Mouse (Mus musculus) kidney, embryonic 16.5 days (tissue): Measurements from ENCODE around the gene Usp15. TPM values are rescaled to one million over a fixed set of nuclear protein-coding genes. Genes with fewer than 3 reads are reported as not detected.

Source experiments
- ATAC-seq: fragments of 200-750 bp; cut with Nextera tagmentation; 2 replicates; pipeline ENCODE4 v1.8.0; 2017; ENCODE audit warnings: moderate TSS enrichment; ENCODE audit not compliant: low FRiP score, low TSS enrichment
- H3K27ac ChIP-seq: fragments of 300-500 bp; sonication (generic); 2 replicates; pipeline ENCODE4 v1.5.1; 2014; ENCODE audit warnings: low read length
- H3K27me3 ChIP-seq: fragments of 300-500 bp; sonication (generic); 2 replicates; pipeline ENCODE4 v1.6.1; 2014; ENCODE audit warnings: low read length, control low read depth, mixed read lengths; ENCODE audit not compliant: insufficient read depth
- H3K36me3 ChIP-seq: fragments of 300-500 bp; sonication (generic); 2 replicates; pipeline ENCODE4 v1.6.1; 2014; ENCODE audit warnings: low read length, control low read depth, mixed read lengths; ENCODE audit not compliant: insufficient read depth
- H3K4me1 ChIP-seq: fragments of 300-500 bp; sonication (generic); 2 replicates; pipeline ENCODE4 v1.6.1; 2014; ENCODE audit warnings: low read length, control low read depth, mixed read lengths; ENCODE audit not compliant: insufficient read depth
- H3K4me2 ChIP-seq: fragments of 300-500 bp; sonication (generic); replicated peaks from 2 replicates; pipeline ENCODE4 v1.6.1; 2014; ENCODE audit warnings: low read depth, low read length
- H3K4me3 ChIP-seq: fragments of 300-500 bp; sonication (generic); 2 replicates; pipeline ENCODE4 v1.5.1; 2014; ENCODE audit warnings: mild to moderate bottlenecking, low read length
- H3K9ac ChIP-seq: fragments of 300-500 bp; sonication (generic); replicated peaks from 2 replicates; pipeline ENCODE4 v1.6.1; 2014; ENCODE audit warnings: low read length
- H3K9me3 ChIP-seq: fragments of 300-500 bp; sonication (generic); 2 replicates; pipeline ENCODE4 v1.6.1; 2016; ENCODE audit warnings: low read length, control low read depth
- WGBS: fragments of 180-500 bp; shearing (Covaris S2); extraction: QIAGEN DNeasy Blood & Tissue Kit; methylation state at CpG from one replicate; pipeline ENCODE4 v1.1.7; 2014; 5-methylcytosine and 5-hydroxymethylcytosine counted together
- polyA plus RNA-seq: library from polyadenylated mRNA; unstranded; fragments of >200 nt; fragmentation: Nextera tagmentation; extraction: Ambion mirVana; gene quantifications from 2 replicates; pipeline ENCODE4 v1.2.1, GENCODE M21; 2015

Gene Usp15
- polyA plus RNA-seq, 1 experiment from 2014 or later = 72.4 TPM

GRCm38 (mm10) chr10:123113466-123113865 lies 83.3 kb downstream of the Usp15 start:
- no peak overlapping the region for H3K4me2 ChIP-seq
- no peaks in the 10 kb centered on the region for H3K27me3 ChIP-seq
- no peaks in the 10 kb centered on the region for H3K9me3 ChIP-seq
- H3K4me3 ChIP-seq = no peak overlapping the region
- ATAC-seq = no peak
- 91% methylated on average over 8 of the region's 8 CpGs for WGBS
- H3K36me3 ChIP-seq = peaks cover 32% of the 10 kb centered on the region
- H3K4me1 ChIP-seq = no peaks in the 10 kb centered on the region
- H3K9ac ChIP-seq = no peak overlapping the region
- H3K27ac ChIP-seq = no peak overlapping the region

DNA sequence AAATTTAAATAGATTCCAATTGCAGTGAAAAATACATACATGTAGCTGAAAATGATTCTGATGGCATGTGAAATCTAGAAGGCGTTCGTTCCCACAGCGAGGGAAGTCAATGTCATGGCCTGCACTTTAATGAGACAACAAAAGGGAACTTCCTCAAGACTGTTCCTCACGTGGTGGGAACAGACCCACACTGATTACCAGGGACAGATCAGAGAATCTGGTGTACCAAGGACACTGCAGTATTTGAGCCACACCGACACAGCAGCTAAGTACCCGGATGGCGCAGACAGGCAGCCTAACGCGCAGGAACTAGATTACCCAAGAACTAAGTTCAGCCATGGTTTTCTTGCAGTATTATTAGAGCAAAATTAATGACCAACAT lies 84.0 kb downstream of the Usp15 start:
- H3K4me1 ChIP-seq = no peaks in the 10 kb centered on the region
- H3K27me3 ChIP-seq = no peaks in the 10 kb centered on the region
- H3K9ac ChIP-seq = no peak overlapping the region
- no peak overlapping the region for H3K4me3 ChIP-seq
- H3K27ac ChIP-seq = no peak overlapping the region
- no peak overlapping the region for H3K4me2 ChIP-seq
- ATAC-seq = no peak
- H3K9me3 ChIP-seq = no peaks in the 10 kb centered on the region
- peaks cover 32% of the 10 kb centered on the region for H3K36me3 ChIP-seq
- WGBS = 93% methylated on average over 9 of the region's 9 CpGs

DNA sequence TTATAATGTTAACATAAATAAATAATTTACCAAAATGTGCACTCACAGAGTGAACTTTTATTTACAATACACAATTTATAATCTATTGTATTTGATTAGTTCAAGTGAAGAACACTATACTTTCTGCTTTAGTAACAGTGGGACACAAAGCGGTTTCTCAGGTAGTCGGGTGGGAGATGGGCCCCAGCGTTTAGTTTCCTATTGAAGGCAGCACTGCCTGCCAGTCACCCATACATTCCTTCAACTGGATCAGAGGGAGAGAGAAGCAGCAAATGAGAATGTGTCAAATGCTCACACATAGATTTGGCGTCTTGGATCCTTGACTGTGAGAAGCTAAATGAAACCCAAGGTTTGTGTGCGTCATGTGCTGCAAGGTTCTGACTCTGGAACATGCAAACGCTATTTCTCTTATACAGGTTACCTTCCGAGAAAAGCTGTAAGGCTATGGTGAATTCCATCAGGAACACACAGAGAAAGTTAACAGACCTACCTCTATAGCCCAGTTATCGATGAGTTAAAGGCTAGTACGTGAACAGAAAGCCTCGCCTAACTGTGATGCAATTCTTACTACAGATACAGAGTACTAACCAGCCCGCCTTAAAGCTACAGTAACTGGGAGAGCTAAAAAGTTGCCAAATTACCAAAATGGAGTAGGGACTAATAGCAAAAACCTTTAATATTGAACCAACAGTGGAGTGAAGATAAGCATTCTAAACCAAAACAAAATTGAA lies 84.6 kb downstream of the Usp15 start:
- Histone ChIP-seq H3K9ac (no peak overlapping the region), H3K9me3 (no peaks in the 10 kb centered on the region), H3K27ac (no peak overlapping the region), H3K27me3 (no peaks in the 10 kb centered on the region), H3K4me3 (no peak overlapping the region), H3K4me1 (no peaks in the 10 kb centered on the region), H3K4me2 (no peak overlapping the region), H3K36me3 (peaks cover 26% of the 10 kb centered on the region)
- ATAC-seq = no peak
- 89% methylated on average over 11 of the region's 11 CpGs for WGBS

DNA sequence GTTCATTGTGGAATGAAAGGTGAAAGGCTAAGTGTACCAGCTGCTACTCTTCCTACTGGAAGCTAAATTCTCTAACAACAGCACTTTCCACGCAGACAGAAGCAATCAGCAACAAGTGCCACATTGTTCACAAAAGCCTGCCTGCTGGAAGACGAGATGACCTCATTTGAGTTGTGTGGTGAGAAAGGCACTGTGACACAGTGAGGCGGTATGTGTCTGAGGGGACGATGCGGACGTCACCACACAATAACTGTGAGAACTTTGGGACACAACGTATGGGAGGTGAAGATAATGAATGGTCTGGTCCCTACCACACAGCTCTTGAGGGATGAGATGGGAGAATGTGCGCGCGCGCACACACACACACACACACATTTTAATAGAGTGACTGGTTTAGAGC lies 86.2 kb downstream of the Usp15 start:
- peaks cover 16% of the 10 kb centered on the region for H3K36me3 ChIP-seq
- H3K9ac ChIP-seq = no peak overlapping the region
- WGBS = 80% methylated on average over 11 of the region's 11 CpGs
- no peak overlapping the region for H3K4me3 ChIP-seq
- no peak overlapping the region for H3K4me2 ChIP-seq
- no peaks in the 10 kb centered on the region for H3K27me3 ChIP-seq
- H3K27ac ChIP-seq = no peak overlapping the region
- H3K4me1 ChIP-seq = 0 out of 2 replicates have a peak, but pooled peaks cover 4% of the 10 kb centered on the region
- H3K9me3 ChIP-seq = no peaks in the 10 kb centered on the region
- ATAC-seq = no peak

- Histone ChIP-seq H3K27me3 (no peaks in the 10 kb centered on the region), H3K4me3 (no peak overlapping the region), H3K4me1 (0 out of 2 replicates have a peak, but pooled peaks cover 4% of the 10 kb centered on the region), H3K4me2 (no peak overlapping the region), H3K36me3 (peaks cover 5% of the 10 kb centered on the region; the same call in 1 of the 2 replicates), H3K9ac (no peak overlapping the region), H3K27ac (no peak overlapping the region), H3K9me3 (no peaks in the 10 kb centered on the region)
- ATAC-seq = no peak
- 73% methylated on average over 1 of the region's 1 CpGs for WGBS
Measured at GRCm38 (mm10) chr10:123108527-123108926, 88.3 kb downstream of the Usp15 start.

- H3K4me3 ChIP-seq = no peak overlapping the region
- H3K9ac ChIP-seq = no peak overlapping the region
- H3K4me1 ChIP-seq = 0 out of 2 replicates have a peak, but pooled peaks cover 4% of the 10 kb centered on the region
- H3K4me2 ChIP-seq = no peak overlapping the region
- ATAC-seq = no peak
- H3K27ac ChIP-seq = no peak overlapping the region
- peaks cover 5% of the 10 kb centered on the region; the same call in 1 of the 2 replicates for H3K36me3 ChIP-seq
- no peaks in the 10 kb centered on the region for H3K27me3 ChIP-seq
- 73% methylated on average over 5 of the region's 5 CpGs for WGBS
- no peaks in the 10 kb centered on the region for H3K9me3 ChIP-seq
Measured at GRCm38 (mm10) chr10:123108121-123108520, 88.7 kb downstream of the Usp15 start.

DNA sequence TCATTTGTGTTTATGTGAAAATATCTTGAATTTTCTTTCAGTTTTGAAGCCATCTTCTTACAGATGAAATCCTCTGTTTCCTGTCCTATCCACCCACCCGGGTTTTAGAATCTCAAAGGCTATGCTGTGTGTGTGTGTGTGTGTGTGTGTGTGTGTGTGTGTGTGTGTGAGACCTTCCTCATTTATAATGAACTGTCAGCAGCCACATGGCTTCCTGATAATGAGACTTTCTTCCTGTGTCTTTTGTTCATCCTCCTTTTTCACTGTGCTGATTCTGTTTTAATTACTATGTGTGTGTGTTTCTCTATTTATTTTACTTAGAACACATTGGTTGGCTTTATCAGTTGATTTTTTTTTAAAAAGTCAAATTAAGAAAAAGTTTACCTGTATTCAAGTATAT lies 95.5 kb downstream of the Usp15 start:
- ATAC-seq = no peak
- WGBS = 70% methylated on average over 1 of the region's 1 CpGs
- H3K4me2 ChIP-seq = no peak overlapping the region

GRCm38 (mm10) chr10:123100584-123100983 lies 96.2 kb downstream of the Usp15 start:
- no peak overlapping the region for H3K4me2 ChIP-seq
- WGBS = 62% methylated on average over 2 of the region's 2 CpGs
- peak; percentile 67; the same call in 1 of the 2 replicates for ATAC-seq

More for the DNA sequence above, 95.5 kb downstream of the Usp15 start:
- Histone ChIP-seq H3K4me3 (no peak overlapping the region), H3K4me1 (0 out of 2 replicates have a peak, but pooled peaks cover under 1% of the 10 kb centered on the region), H3K9ac (no peak overlapping the region), H3K27ac (no peak overlapping the region), H3K36me3 (no peaks in the 10 kb centered on the region), H3K9me3 (no peaks in the 10 kb centered on the region), H3K27me3 (no peaks in the 10 kb centered on the region)

GRCm38 (mm10) chr10:123094504-123094903 lies 102.3 kb downstream of the Usp15 start:
- Histone ChIP-seq H3K9me3 (no peaks in the 10 kb centered on the region), H3K4me2 (no peak overlapping the region), H3K9ac (no peak overlapping the region), H3K36me3 (no peaks in the 10 kb centered on the region), H3K27me3 (no peaks in the 10 kb centered on the region), H3K4me1 (no peaks in the 10 kb centered on the region), H3K27ac (no peak overlapping the region), H3K4me3 (no peak overlapping the region)
- WGBS = 85% methylated on average over 7 of the region's 7 CpGs
- ATAC-seq = no peak

More at GRCm38 (mm10) chr10:123100584-123100983, 96.2 kb downstream of the Usp15 start:
- H3K36me3 ChIP-seq = no peaks in the 10 kb centered on the region
- H3K4me3 ChIP-seq = no peak overlapping the region
- H3K27me3 ChIP-seq = no peaks in the 10 kb centered on the region
- H3K9me3 ChIP-seq = no peaks in the 10 kb centered on the region
- no peaks in the 10 kb centered on the region for H3K4me1 ChIP-seq
- no peak overlapping the region for H3K9ac ChIP-seq
- H3K27ac ChIP-seq = no peak overlapping the region

DNA sequence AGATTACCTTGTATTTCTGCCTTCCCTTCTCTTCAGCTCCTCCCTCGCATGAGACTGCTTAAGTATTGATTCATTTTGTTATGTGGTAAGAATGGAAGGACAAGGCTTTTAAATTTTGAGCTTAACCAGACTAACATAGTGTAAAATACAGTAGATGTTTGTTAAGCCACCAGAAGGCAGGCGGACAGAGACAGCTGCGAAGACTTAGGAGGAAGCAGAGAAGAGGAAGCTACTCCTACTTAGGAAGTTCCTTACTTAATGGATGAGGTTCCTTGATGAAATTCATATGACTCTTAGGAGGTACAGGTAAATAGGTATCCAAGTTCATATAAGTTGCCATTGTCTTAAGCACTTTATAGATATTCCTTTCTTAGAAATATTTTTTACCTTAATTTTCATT lies 104.2 kb downstream of the Usp15 start:
- Histone ChIP-seq H3K9me3 (no peaks in the 10 kb centered on the region), H3K36me3 (no peaks in the 10 kb centered on the region), H3K4me2 (no peak overlapping the region), H3K4me3 (no peak overlapping the region), H3K4me1 (no peaks in the 10 kb centered on the region), H3K27me3 (no peaks in the 10 kb centered on the region), H3K27ac (no peak overlapping the region), H3K9ac (no peak overlapping the region)
- 78% methylated on average over 3 of the region's 3 CpGs for WGBS
- ATAC-seq = no peak
